Mouse (Mus musculus) MEL (cell line): ENCODE data around the gene Pkmyt1.

ENCODE experiments used
- CTCF ChIP-seq, 3 experiments: IDR thresholded peaks in 2 of 3; conservative IDR thresholded peaks in 1 of 3; 2 replicates each; pipeline ENCODE4 v1.5.1; 2011 to 2012; ENCODE audit warnings: low read length in 3 of 3, low read depth in 2 of 3, mild to moderate bottlenecking in 2 of 3, improper control_type of control experiment in 1 of 3, inconsistent platforms in 1 of 3, mixed read lengths in 1 of 3, moderate library complexity in 1 of 3; ENCODE audit not compliant: control insufficient read depth in 1 of 3, insufficient read depth in 1 of 3, poor library complexity in 1 of 3, severe bottlenecking in 1 of 3
- MAX ChIP-seq: IDR thresholded peaks from 2 replicates; pipeline ENCODE4 v1.6.1; 2011; ENCODE audit warnings: low read length, improper control_type of control experiment

GRCm38 (mm10) chr17:23758801-23759200 is 32.7 kb downstream of the Pkmyt1 start:
- TF ChIP-seq CTCF (IDR thresholded peaks at IDR 0.05 in 2 of 3, conservative IDR thresholded peaks at IDR 0.05 in 1 of 3; ENCODE audit: control insufficient read depth in 1 of 3, insufficient read depth in 1 of 3, low read depth in 2 of 3, low read length in 3 of 3, poor library complexity in 1 of 3, severe bottlenecking in 1 of 3): no peak
- no peak for TF ChIP-seq MAX
